Mouse (Mus musculus): ENCODE measurements at regions not wholly inside any gene's neighbourhood (a gene's known extent, or its start where the extent isn't known, plus 50 kb on each side); places are given as distances from the start of the nearest gene placed in this dataset.
"Not testable (repeated sequence)": the region's sequence is repeated elsewhere in the genome, so short reads cannot be mapped to it uniquely, and the experiment has no call there.

GRCm38 (mm10) chr2:168424277-168425099 is 143.0 kb upstream of the Kcng1 start:
- DNase-seq (ENCODE audit: low spot score in 2 of 2), result peak; percentile 52 to 54
- intact Hi-C loops (cut with DNase I), result loop anchor here (5.0 kb wide), 1 partner anchor 52 kb away; no protein-coding TSS in a partner anchor

DNA sequence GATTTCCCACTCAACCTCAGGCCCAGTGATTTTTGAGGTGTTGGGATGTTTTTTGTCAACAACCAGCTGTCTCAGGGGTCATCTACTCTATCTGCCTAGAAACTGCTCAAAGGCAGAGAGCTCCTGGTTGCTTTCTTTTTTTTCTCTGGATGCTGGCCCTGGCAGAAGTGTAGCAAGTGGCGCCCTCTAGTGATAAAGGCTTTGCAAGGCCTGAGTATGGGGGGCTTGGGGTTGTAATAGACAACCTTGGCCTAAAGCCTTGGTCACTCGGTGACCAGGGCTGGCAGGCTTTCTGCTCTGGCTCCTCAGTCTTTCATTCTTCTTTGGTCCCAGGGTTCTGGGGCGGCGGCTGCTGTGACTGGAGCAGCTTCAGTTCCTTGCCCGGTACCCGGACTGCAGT is 142.0 kb upstream of the Kcng1 start:
- intact Hi-C loops (cut with DNase I), result no loop called here

DNA sequence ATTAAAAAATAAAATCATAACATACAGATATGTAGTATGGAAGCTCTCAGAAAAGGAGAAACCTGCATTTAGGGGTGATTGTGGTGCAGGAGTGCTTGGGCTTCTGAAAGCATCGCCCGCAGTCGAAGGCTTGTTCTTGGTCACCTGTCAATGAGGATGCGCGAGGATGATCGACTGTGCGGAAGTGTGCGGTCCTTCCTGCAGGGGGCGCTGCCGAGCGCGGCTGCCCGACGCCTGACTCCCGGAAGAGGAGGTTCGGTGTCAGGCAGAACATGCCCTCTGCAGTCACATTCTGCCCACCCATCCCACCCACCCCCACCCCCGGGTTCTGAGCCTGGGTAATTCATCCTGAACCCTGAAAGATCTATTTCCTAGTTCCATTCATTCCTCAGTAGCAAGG is 133.6 kb upstream of the Kcng1 start:
- no peak for DNase-seq (ENCODE audit: low spot score in 2 of 2)
- intact Hi-C loops (cut with DNase I), result no loop called here

More for the DNA sequence above, 142.0 kb upstream of the Kcng1 start:
- DNase-seq (ENCODE audit: low spot score in 2 of 2), result peak; percentile 33 to 55

- intact Hi-C loops (cut with DNase I), result no loop called here
- no peak for DNase-seq (ENCODE audit: low spot score in 2 of 2)
Measured at GRCm38 (mm10) chr2:168414110-168414872, 132.8 kb upstream of the Kcng1 start.

DNA sequence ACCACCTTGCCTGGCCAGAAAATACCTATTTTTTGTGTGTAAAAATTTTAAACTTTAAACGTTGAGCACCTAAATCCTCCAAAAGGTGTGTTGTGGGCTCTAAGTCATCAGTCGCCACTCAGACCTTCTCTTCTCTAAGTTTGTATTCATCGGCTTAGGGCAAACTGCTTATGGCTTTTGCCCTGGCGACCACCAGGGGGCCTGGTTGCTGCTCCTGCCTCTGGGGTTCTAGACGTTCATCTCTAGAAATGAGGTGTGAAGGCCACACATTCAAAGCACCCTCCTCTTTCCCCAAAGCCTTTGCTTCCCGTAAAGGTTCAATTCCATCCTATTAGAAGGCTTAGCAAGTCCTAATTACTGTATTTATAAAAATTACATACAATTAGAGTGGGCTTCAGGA is 131.3 kb upstream of the Kcng1 start:
- intact Hi-C loops (cut with DNase I), result no loop called here
- no peak for DNase-seq (ENCODE audit: low spot score in 2 of 2)

DNA sequence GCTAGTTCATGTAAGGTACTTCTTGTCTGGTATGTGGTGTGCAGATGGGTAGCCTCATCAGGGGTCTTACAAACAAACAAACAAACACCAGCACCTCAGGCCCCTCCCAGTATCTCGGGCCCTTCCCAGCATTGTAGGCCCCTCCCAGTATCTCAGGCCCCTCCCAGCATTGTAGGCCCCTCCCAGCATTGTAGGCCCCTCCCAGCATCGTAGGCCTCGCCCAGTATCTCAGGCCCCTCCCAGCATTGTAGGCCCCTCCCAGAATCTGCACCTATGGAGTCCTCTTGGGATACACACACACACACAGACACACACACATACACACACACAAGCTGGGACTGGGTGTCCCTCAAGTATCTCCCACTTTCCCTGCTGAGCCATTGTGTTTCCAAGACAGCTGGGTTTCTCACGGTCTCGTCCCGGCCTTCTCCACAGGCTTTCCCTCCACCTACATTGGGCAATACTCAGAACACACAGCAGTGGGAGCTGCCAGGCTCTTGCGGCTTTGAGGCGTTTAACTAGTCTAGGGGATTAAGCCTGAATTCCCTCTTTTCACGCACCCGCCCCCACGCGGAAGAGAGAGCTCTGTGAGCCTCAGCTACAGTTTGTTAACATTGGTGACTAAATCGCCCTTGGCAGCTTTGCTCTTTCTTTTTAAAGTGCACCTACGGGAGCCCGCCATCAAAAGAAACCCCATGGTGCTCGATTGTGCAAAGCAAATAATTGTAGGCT is 121.4 kb upstream of the Kcng1 start:
- peak; percentile 52 to 64 for DNase-seq (ENCODE audit: low spot score in 2 of 2)
- intact Hi-C loops (cut with DNase I), result no loop called here

GRCm38 (mm10) chr2:168399088-168399709 is 117.7 kb upstream of the Kcng1 start:
- intact Hi-C loops (cut with DNase I), result no loop called here
- DNase-seq (ENCODE audit: low spot score in 2 of 2), result no peak

- DNase-seq (ENCODE audit: low spot score in 2 of 2), result no peak
- intact Hi-C loops (cut with DNase I), result no loop called here
Measured at GRCm38 (mm10) chr2:168396316-168396715, 114.8 kb upstream of the Kcng1 start.

- DNase-seq (ENCODE audit: low spot score in 2 of 2), result no peak
- intact Hi-C loops (cut with DNase I), result no loop called here
Measured at GRCm38 (mm10) chr2:168393341-168393740, 111.8 kb upstream of the Kcng1 start.

DNA sequence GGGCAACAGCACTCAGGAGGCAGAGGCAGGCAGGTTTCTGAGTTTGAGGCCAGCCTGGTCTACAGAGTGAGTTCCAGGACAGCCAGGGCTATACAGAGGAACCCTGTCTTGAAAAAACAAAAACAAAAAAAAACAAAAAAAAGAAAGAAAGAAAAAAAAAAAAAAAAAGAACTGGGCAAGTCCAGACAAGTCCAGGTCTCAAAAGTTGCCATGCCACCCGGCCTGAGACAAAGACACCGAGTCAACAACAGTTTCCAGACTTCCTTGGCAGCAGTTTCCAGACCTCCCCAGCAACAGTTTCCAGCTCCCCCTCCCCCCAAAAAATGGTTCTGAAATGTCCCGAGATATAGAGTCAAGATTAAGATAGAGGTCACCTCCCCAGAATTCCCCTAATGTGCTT is 110.6 kb upstream of the Kcng1 start:
- DNase-seq (ENCODE audit: low spot score in 2 of 2); intact Hi-C loops (cut with DNase I): not testable (repeated sequence)

DNA sequence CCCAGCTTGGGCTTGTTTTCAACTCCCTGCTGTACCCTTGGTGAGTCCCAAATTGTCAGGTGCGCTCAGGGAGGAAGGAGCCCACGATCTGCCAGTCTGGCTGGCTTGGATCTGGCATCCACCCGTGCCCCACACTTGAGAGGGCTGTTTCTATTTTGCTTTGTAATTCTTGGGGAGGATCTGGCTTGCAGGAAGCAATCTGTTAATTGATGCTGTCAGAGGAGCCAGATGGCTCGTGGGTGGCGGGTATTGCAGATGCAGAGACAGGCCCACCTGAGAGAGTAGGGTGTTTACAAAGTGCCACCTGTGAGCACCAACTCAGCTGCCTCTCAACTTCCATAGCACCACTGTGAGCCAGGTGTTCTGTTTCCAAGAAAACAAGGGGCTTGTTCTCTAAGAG is 99.1 kb upstream of the Kcng1 start:
- intact Hi-C loops (cut with DNase I), result no loop called here
- DNase-seq (ENCODE audit: low spot score in 2 of 2), result peak; percentile 44 to 59

- peak in 1 of 2 experiments; percentile 31 for DNase-seq (ENCODE audit: low spot score in 2 of 2)
- intact Hi-C loops (cut with DNase I), result loop anchor here (5.0 kb wide), 1 partner anchor 55 kb away; no protein-coding TSS in a partner anchor
Measured at GRCm38 (mm10) chr2:168372356-168372755, 90.8 kb upstream of the Kcng1 start.

DNA sequence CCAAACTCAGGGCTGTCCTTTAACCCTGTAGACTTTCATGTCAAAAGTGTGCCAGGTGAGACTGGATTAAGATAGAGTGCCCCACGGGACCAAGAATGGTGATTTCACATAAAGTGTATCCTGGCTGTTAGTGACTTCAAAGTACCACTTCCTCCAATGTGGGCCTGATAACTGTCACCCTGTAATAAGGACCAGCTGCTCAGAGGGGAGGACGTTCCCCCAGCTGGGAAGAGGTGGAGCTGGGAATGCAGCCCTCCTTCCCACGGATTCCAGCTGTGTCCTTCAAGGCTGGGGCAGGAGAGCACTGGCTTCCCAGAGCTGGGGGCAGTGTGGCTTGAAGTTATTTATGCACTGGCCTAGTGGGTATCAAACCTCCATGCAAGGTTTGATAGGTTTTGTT is 89.7 kb upstream of the Kcng1 start:
- no peak for DNase-seq (ENCODE audit: low spot score in 2 of 2)
- intact Hi-C loops (cut with DNase I), result loop anchor here (5.0 kb wide), 1 partner anchor 56 kb away; no protein-coding TSS in a partner anchor

GRCm38 (mm10) chr2:168359200-168359599 is 77.7 kb upstream of the Kcng1 start:
- no peak for DNase-seq (ENCODE audit: low spot score in 2 of 2)
- intact Hi-C loops (cut with DNase I), result loop anchor here (2.0 kb wide), 1 partner anchor 82 kb away; no protein-coding TSS in a partner anchor

DNA sequence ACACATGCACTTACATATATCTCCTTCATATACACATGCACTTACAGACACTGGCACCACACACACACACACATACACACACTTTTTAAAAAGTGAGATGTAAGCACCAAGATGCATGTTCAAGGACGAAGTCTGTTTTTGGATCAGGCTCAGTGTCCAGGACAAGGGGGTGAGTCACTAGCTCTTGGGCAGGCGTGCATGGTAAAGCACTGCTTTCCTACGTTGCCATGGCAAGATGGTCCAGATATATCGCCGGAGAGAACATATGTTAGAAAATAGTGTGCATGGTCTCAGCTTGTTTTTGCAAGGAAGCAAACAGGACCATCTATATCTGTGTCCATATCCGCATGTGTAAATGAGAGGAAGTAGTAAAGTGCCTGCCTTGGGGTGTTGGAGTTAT is 77.0 kb upstream of the Kcng1 start:
- peak; percentile 53 to 75 for DNase-seq (ENCODE audit: low spot score in 2 of 2)
- intact Hi-C loops (cut with DNase I), result loop anchor here (1.0 to 2.0 kb wide), 2 partner anchors 12 to 82 kb away; no protein-coding TSS in a partner anchor

GRCm38 (mm10) chr2:168357815-168358214 is 76.3 kb upstream of the Kcng1 start:
- intact Hi-C loops (cut with DNase I), result loop anchor here (1.0 to 2.0 kb wide), 2 partner anchors 12 to 83 kb away; no protein-coding TSS in a partner anchor
- no peak for DNase-seq (ENCODE audit: low spot score in 2 of 2)

- no peak for DNase-seq (ENCODE audit: low spot score in 2 of 2)
- intact Hi-C loops (cut with DNase I), result no loop called here
Measured at GRCm38 (mm10) chr2:168354397-168354796, 72.9 kb upstream of the Kcng1 start.

DNA sequence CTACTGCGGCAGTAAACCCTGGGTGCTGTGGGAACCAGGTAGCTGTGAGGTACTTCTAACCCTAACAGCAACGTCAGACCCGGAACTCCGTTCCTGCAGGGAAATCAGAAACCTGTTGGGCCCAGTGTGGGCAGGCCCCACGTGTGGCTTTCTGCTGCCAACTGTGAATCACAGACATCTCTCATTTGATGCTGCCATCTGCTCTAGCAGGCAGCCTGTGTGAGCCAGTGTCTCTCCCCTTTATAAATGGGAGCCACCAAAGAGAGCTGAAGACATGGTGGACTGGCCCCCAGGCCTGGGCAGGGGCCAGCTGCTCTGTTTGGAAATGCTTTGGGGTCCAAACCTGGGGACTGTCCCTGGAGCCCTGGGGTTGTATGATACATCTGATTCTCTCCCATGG is 71.1 kb upstream of the Kcng1 start:
- DNase-seq (ENCODE audit: low spot score in 2 of 2), result peak; percentile 69 to 85
- intact Hi-C loops (cut with DNase I), result no loop called here

GRCm38 (mm10) chr2:168352194-168352593 is 70.7 kb upstream of the Kcng1 start:
- DNase-seq (ENCODE audit: low spot score in 2 of 2), result no peak
- intact Hi-C loops (cut with DNase I), result no loop called here

All from left cerebral cortex, postnatal 14 days (tissue).